Mouse (Mus musculus) heart, adult 9 months (tissue): ENCODE data around the gene Ucp2.
A peak's percentile ranks its signal among the peaks of the same experiment; 100 is the strongest.

Experiments used
- DNase-seq, 2 experiments: peaks; one replicate each; pipeline ENCODE4 v3.0.0; 2022; ENCODE audit warnings: low spot score in 2 of 2

Ucp2 gene

DNA sequence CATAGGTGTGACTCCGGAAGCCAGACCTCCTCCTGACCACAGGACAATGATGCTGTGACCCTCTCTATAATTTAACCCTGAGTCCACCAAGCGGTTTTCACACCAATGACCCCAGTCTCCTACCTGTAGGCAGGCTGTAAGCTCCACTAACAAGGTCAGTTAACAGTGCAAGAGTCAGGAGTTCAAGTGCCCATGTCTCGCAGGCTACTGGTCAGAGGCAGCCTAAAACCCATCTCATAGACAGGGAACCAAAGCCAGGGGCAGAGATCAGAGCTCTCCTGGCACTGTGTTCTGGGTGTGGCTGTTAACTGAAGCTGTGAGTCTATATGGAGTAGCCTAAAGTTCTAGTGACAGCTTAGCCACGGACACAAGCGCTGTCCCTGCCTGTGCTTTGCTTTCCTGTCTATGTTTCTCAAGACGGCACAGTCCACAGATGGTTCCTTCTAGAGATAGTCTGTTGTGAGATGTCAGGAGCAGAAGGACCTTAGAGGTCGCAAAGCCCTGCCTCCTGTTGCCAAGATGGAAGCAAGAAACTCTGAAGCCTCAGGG is 9.3 kb downstream of the Ucp2 start:
- DNase-seq = no peak

DNA sequence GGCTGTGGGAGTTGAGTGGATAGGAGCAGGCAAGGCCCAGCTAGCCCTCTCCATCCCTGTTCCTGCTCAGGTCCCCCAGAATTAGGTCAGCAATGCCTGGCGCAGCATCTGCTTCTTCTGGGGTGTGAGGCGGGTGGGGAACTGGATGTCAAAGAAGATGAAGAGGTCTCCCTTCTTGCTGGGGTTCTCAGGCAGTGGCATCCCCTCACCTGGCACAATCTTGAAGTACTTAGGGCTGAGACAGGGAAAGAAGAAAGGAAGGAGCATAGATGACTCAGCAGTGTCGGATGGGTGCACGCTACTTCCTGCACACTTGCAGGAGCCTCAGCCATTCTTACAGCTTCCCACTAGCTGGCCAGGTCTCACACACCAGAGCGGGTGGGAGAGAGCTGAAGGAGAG is 9.9 kb downstream of the Ucp2 start:
- DNase-seq = no peak

DNA sequence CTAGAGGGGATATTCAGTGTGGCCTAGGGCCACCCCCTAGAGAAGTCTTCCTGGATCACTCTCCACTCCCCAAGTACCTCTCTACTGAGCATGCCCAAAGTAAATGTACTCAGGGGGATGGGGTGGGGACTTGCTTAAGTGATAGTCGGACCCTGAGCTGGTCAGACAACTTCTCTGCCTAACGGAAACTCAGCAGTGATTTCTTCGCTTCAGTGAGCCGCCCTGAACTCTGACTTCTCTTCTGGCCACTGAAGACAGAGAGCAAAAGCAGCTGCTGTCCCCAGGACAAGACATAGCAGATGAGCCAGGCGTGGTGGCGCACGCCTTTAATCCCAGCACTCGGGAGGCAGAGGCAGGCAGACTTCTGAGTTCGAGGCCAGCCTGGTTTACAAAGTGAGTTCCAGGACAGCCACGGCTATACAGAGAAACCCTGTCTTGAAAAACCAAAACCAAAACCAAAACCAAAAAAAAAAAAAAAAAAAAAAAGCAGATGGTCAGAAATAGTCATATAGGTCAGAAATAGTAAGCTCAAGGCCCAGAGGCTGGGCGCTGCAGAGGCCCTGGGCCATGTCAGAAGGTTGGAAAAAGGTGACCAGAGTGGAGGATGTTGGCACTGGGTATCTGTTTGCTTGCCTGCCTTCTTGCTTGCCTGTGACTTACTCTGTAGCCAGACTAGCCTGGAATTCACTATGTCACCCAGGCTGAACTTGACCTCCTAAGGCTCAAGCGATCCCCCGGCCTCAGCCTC is 11.8 kb downstream of the Ucp2 start:
- DNase-seq = no peak

DNA sequence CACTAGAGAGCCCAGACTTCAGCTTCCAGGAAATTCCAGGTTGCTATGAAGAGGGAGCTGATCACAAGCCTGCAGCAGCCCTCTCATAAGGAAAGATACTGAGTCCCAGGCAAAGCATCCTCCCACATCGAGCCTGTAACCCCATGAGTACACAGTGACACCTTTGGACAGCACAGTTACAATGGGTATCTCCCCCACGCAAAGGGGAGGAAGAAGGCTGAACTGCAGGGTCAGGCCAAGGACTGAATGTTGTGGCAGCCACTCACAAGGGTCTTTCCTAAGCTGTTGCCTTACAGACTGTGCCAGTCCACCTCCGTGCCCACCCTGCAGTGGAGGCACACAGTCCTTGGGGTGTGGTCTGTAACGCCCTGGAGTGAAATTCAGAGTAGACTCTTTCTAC is 13.4 kb downstream of the Ucp2 start:
- no peak for DNase-seq

DNA sequence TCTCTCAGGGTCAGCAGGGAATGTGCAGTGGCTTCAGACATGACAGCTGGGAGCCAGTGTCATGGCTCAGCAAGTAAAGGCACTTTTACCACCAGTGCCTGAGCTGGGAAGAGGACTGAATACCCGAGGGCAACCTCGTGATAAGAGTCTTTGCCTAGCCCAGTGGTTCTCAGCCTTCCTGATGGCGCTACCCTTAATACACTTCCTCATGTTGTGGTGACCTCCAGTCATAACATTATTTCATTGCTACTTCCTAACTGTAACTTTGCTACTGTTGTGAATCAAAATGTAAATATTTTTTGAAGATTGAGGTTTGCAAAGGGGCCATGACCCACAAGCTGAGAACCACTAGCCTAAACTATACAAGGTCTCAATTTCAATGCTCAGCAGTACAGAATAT is 15.5 kb downstream of the Ucp2 start:
- DNase-seq = no peak

DNA sequence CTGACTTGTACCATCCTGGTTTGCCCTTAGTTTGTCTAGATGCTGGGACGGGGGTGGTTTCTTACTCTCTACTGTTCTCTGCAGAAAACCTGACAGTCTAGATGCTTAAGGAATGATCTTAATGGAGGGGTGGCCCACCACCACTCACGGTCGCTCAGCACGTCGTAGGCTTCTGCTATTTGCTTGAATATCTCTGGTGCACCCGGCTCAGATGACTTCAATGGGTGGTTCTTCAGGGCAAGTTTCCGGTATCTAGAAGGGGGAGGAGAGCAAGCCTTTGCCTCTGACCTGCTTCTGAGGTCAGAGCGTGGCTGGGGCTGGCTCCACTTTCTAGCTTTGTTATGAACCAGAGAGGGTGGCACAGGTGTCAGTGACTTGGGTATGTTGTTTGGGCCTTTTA is 18.5 kb downstream of the Ucp2 start:
- DNase-seq = no peak

DNA sequence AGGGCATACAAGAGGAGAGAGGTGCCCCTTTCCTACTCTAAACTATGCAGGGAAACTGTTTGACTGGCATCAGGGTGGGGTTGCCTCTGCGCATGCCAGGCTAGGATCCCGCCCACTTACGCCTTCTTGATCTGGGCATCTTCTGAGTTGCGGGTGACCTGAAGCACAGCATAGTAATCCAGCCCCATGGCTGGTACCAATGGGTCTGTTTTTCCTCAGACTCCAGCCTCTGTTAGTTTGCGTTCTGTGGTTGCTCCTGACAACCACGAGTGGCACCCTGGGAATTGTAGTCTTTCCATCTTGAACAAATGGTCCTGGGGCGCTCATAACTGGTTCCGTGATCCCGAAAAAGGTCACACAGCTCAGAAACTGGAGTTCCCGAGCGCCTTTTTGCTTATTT is 21.4 kb downstream of the Ucp2 start, which contains the start of gene Dnajb13:
Gene Dnajb13, minus strand, starts transcription at position 388 of the 400 bp plus-strand sequence.
- no peak for DNase-seq

DNA sequence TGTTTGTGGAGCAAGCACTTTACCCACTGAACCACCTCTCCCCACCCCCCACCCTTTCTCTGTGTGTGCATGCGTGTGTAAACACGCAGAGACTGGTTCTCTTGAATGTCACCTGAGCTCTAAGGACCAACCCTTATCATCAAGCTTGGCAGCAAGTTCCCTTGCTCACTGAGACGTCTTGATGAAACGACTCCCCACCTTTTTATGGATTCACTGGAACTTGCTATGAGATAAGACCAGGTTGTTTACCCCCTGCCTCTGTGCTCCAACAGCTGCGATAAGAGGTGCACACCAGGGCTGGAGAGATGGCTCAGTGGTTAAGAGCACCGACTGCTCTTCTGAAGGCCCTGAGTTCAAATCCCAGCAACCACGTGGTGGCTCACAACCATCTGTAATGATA is 27.1 kb downstream of the Ucp2 start:
- no peak for DNase-seq

DNA sequence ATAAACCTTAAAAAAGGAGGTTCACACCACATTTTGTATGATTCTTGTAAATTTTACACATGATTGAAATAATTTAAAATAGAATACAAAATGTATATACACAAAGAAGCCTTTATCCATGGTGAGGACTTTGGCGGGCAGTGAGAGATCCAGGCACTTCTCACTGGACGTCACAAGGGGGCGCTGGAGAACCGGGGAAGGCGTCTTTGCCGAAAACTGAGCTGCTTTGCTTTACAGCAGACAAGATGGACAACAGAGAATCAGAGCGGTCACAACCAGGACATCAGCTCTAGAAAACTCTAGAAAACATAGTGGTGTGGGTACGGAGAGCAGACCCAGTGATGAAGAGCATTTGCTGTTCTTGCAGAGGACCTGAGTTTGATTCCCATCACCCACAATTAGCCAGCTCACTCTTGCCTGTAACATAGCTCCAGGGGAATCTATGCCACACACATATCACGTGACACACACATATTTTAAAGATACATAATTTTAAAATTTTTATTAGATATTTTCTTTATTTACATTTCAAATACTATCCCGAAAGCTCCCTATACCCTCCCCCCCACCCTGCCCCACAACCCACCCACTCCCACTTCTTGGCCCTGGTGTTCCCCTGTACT is 27.6 kb downstream of the Ucp2 start:
- peak in 1 of 2 experiments; percentile 70 for DNase-seq

DNA sequence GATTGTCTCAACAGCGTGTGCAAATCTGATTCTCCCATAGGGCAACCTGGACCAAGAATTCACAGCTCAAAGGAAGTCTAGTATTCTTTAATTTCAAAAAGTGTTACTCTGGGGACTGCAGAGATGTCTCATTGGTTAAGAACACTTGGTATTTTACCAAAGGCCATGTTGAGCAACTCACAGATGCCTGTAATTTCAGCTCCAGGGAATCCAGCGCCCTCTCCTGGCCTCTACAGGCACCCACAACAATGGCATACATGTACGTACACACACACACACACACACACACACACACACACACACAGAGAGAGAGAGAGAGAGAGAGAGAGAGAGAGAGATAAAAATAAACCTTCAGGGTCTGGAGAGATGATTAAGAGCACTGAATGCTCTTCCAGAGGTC is 29.1 kb downstream of the Ucp2 start:
- DNase-seq = no peak

DNA sequence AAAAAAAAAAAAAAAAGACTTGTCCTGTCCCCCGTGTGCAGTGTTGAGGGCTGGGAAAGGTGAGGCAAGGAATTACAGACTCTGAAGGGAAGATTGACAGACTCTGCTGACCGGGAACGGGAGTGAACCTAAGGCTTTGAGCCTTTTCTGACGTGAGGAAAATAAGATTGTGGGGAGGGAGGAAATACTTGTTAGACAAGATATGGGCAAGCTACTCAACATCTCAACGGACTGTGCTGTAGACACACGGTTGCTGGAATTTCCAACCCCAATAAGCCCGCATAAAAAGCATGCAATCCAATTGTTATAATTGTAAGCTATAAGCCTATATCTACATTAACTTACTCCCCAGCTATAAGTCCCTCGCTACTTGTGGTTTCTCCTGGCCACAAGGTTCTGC is 31.5 kb downstream of the Ucp2 start:
- DNase-seq = no peak

DNA sequence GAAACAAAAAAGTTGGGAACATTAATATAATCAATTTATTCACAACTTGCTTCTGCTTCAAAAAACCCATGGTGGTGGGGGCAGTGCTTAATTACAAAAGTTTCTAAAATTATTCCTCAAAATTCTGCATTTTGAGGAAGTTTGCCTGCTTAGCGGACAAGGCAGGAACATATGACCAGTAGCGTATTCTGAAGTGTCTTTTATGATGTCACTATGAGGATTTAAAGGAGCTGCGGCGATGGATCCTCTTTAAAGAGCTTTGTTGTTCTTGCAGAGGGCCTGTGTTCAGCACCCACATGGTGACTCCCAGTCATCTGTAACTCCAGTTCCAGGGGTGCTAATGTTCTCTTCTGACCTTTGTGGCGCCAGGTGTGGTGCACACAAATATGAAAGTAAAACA is 37.6 kb downstream of the Ucp2 start:
- DNase-seq = no peak

DNA sequence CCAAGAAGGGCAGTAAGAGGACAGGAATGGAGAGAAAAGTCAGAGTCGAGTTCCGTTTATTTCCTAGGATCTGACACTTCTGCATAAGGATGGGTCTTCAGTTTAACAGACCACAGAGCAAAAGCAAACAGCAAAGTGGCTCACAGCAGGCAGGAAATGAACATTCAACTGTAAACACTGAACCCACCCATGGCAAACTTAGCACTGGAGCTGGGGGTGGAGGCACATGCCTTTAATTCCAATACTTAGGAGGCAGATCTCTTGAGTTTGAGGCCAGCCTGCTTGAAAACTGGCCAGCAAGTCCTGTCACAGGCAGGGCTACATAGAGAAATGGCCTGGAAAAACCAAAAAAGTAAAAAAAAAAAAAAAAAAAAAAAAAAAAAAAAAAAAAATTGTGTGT is 40.4 kb downstream of the Ucp2 start:
- DNase-seq = no peak

DNA sequence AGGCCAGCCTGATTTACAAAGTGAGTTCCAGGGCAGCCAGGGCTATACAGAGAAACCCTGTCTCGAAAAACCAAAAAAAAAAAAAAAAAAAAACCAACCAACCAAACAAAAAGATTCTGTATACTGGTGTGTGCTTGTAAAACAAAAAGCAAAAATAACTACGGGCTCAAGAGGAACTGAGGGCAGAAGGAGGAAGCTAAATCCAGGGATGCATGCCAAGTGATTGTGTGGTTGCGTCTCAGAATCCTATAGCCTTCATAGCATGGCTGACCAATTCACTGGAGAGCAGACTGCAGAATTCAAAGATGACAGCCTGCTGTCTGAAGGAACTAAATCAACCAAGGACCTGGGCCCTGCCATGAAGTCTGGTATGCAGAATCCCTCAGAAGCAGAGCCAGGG is 41.1 kb downstream of the Ucp2 start:
- DNase-seq = no peak

DNA sequence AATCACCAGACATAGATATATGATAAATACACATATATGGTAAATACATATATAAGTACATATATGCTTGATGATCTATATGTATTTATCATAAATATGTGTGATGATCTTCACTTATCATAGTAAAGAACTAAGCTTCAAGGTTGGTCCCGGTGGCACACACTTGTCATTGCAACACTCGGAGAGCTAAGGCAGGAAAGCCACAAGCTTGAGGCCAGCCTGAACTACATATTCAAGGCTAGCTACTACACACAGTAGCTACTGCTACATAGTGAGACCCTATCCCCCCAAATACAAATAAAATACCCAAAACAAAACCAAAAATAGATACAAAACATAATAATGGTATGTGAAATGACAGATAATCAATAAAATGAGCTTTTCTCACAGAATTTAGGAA is 42.7 kb downstream of the Ucp2 start:
- DNase-seq = no peak

DNA sequence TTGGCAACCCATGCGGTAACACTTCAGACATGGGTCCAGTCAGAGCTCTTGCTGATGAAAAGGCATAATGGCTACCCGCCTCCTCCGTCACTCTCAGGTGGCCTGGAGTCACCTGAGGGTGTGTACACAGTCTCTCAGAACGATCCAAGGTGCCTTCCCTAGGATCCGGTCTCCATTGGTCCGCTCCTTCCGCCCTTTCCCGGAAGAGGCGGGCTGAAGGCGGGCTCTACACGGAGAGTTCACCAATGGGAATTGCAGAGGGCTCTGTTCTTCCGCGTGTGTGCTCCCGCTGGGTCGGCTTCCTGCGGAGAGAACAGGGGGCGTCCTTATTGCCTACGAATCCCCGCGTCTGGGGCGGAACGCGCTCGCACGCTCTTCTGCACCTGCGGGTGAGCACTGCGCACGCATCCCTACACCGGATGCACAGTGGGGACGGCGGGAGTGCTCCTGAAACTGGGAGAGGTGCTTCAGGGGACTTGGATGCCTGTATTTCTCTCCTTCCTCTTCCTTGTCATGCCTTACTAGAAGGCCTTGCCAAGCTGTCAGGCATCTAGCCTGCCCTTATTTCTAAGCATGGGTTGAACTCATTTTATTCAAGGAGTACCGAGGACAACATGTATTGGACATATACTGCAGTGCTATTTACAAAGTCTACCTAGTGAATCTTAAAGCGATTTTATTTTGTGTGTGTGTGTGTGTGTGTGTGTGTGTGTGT is 43.8 kb downstream of the Ucp2 start, which contains the start of gene Coa4:
Gene Coa4, plus strand, starts transcription at position 268 of the 715 bp plus-strand sequence.
- DNase-seq = peak; percentile 84

DNA sequence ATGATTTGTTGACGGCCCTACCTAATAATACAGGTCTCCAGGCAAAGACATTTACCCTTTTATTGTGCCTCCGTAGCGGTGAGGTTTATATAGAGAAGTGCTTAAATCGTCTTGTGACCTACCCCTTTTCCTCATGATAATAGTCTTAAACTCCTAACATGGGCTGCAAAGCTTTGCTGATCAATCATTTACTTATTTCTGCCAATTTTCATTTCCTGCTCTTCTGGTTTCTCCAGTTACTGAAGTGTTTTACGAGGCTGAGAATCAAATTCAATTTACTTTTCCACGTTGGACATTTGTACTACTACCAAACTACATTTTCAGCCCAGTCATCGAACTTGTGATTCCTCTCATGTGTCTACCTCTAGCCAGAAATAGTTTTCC is 44.4 kb downstream of the Ucp2 start:
- DNase-seq = no peak

DNA sequence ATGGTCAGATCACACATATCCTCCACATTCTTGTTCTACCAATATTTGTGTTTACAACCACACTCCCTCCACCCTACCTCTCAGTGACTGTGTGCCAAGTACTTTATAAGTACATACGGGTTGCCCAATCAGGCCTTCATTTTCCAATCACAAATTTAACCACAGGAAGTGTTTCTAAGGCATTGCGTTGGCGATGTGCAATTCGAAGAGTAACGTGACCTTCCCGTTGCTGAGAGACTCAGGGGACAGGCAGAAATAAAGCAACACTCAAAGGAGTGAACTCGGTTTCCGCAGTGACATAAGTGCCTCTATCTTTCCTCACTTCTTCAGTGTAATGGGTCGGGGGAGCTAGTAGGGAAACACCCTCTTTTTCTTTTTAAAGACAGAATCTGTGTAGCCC is 46.4 kb downstream of the Ucp2 start:
- no peak for DNase-seq

DNA sequence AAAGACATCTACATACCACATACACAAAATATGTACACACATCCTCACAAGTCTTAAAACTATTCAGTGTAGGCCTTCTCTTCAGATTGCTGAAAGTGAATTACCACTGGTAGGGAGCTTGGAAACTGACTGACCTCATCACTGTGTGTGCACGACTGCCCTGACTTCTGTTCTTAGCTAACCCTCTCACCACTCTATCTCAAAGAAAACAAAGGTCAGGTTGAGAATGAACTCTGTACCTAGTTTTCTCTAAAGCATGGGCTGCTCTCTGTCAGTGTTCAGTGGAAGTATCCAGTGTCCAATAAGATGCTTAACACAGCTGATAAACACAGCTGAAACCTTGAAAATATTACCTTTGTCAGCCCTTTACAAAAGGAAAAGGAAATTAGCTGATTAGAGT is 51.3 kb downstream of the Ucp2 start:
- no peak for DNase-seq

DNA sequence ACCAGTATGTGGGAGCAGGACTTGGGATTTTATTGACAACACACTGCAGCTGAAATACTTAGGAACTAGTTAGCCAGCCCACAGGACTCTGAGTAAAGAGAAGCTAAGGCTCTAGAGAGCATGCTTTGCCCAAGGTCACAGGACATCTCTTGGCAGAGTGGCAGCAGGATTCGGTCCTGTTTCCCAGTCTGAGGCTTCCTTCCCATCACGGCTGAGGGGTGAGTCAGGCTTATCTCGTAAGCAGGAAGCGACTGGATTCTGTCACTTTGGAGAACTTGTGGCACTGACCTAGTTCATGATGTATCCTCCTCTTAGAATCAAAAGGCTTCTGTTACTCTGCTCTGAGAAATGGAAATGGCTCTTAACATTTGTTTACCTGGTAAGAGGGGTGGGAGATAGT is 54.5 kb downstream of the Ucp2 start:
- no peak for DNase-seq

DNA sequence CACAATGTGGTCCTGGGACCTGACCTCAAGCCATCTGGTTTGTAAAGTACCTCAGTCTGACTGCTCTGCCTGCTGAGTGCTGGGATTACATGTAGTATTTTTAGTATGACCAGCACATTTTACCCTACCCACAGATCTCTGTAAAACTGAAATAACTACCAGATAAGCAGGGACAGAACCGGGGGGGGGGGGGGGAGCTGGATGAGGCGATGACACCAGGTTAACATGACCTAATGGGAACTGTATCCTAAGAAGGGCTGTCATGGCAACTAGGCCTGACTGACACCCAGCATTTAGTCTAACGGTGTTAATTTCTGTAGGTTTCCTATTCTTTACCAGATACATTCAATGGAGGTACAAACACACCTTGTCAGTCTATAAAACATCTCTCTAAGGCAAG is 56.7 kb downstream of the Ucp2 start:
- no peak for DNase-seq

DNA sequence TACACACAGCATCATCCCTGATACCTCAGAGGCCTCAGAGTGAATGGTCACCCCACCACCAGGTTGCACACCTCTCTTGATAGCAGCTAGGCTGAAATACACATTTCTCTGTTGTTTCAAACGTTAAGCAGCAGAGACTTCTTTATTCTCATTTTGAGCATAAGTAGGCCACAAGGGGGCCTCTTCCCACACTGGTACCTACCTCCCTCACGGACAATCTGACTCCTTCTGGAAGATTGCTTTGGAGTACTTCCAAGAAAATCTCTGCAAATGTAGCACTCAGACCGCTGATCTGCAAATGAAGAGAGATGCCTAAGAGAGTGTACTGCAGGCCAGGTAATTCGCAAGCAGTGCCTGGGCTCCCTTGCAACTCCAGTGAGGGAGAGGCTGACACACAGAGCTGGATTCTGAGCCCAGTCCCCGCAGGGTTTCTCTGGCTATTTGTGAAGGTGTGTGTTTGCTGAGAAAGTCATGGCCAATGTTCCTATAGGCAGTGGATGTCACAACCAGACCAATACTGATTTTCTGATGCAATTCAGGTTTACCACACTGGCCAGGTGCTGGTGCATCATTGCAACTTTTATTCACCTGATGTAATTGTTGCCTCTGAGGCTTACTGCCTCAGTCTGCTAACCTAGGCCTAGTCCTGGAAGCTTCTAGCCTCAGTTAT is 57.3 kb downstream of the Ucp2 start:
- no peak for DNase-seq
